Mouse (Mus musculus): ENCODE measurements around the gene Cftr. TPM values are rescaled to one million over a fixed set of nuclear protein-coding genes. Genes with fewer than 3 reads are reported as not detected.

Gene Cftr
- polyA plus RNA-seq, 1 experiment from 2014 or later = 0.33 TPM

- no peak overlapping the region for H3K4me2 ChIP-seq
- no peak for ATAC-seq (ENCODE audit: extremely low read depth, insufficient number of reproducible peaks, low FRiP score, low TSS enrichment)
- no peaks in the 10 kb centered on the region; the same call in 1 of the 2 replicates for H3K9me3 ChIP-seq
- 84% methylated on average over 1 of the region's 1 CpGs for WGBS
- H3K4me3 ChIP-seq = no peak overlapping the region
- no peaks in the 10 kb centered on the region for H3K36me3 ChIP-seq
- no peaks in the 10 kb centered on the region for H3K27me3 ChIP-seq (replicated peaks)
- no peak overlapping the region for H3K27ac ChIP-seq (replicated peaks)
- H3K9ac ChIP-seq = no peak overlapping the region
- H3K4me1 ChIP-seq = no peaks in the 10 kb centered on the region
These were observed 152.5 kb downstream of the Cftr start for GRCm38 (mm10) chr6:18322950-18323349.

- Histone ChIP-seq H3K27me3 (replicated peaks) (no peaks in the 10 kb centered on the region), H3K27ac (replicated peaks) (no peak overlapping the region), H3K4me2 (no peak overlapping the region), H3K9me3 (no peaks in the 10 kb centered on the region), H3K9ac (no peak overlapping the region), H3K4me1 (no peaks in the 10 kb centered on the region), H3K4me3 (no peak overlapping the region), H3K36me3 (no peaks in the 10 kb centered on the region)
- WGBS = 68% methylated on average over 3 of the region's 3 CpGs
- no peak for ATAC-seq (ENCODE audit: extremely low read depth, insufficient number of reproducible peaks, low FRiP score, low TSS enrichment)
These were observed 164.9 kb downstream of the Cftr start for GRCm38 (mm10) chr6:18335393-18335792.

GRCm38 (mm10) chr6:18338307-18338706 lies 167.8 kb downstream of the Cftr start:
- no peaks in the 10 kb centered on the region for H3K27me3 ChIP-seq (replicated peaks)
- no peak overlapping the region for H3K4me3 ChIP-seq
- no peak overlapping the region for H3K27ac ChIP-seq (replicated peaks)
- H3K9ac ChIP-seq = no peak overlapping the region
- no peaks in the 10 kb centered on the region for H3K9me3 ChIP-seq
- H3K4me1 ChIP-seq = no peaks in the 10 kb centered on the region
- H3K4me2 ChIP-seq = no peak overlapping the region
- no peaks in the 10 kb centered on the region for H3K36me3 ChIP-seq
- ATAC-seq (ENCODE audit: extremely low read depth, insufficient number of reproducible peaks, low FRiP score, low TSS enrichment) = no peak

GRCm38 (mm10) chr6:18344272-18344671 lies 173.8 kb downstream of the Cftr start:
- H3K27me3 ChIP-seq (replicated peaks) = no peaks in the 10 kb centered on the region
- ATAC-seq (ENCODE audit: extremely low read depth, insufficient number of reproducible peaks, low FRiP score, low TSS enrichment) = no peak
- H3K9ac ChIP-seq = no peak overlapping the region
- no peaks in the 10 kb centered on the region for H3K4me1 ChIP-seq
- no peak overlapping the region for H3K4me3 ChIP-seq
- no peak overlapping the region for H3K27ac ChIP-seq (replicated peaks)
- H3K9me3 ChIP-seq = no peaks in the 10 kb centered on the region
- WGBS = 76% methylated on average over 2 of the region's 2 CpGs
- no peaks in the 10 kb centered on the region for H3K36me3 ChIP-seq
- H3K4me2 ChIP-seq = no peak overlapping the region

- ATAC-seq (ENCODE audit: extremely low read depth, insufficient number of reproducible peaks, low FRiP score, low TSS enrichment) = no peak
- H3K9ac ChIP-seq = no peak overlapping the region
- no peak overlapping the region for H3K27ac ChIP-seq (replicated peaks)
- H3K27me3 ChIP-seq (replicated peaks) = no peaks in the 10 kb centered on the region
- no peak overlapping the region for H3K4me2 ChIP-seq
- no peaks in the 10 kb centered on the region for H3K36me3 ChIP-seq
- 56% methylated on average over 3 of the region's 3 CpGs for WGBS
- H3K4me3 ChIP-seq = no peak overlapping the region
- H3K4me1 ChIP-seq = no peaks in the 10 kb centered on the region
- H3K9me3 ChIP-seq = no peaks in the 10 kb centered on the region
These were observed 178.8 kb downstream of the Cftr start for GRCm38 (mm10) chr6:18349153-18349858.

GRCm38 (mm10) chr6:18360154-18360553 lies 189.7 kb downstream of the Cftr start:
- H3K27ac ChIP-seq (replicated peaks) = no peak overlapping the region
- WGBS = 60% methylated on average over 1 of the region's 1 CpGs
- H3K4me3 ChIP-seq = no peak overlapping the region
- H3K36me3 ChIP-seq = no peaks in the 10 kb centered on the region
- no peaks in the 10 kb centered on the region for H3K9me3 ChIP-seq
- H3K4me2 ChIP-seq = no peak overlapping the region
- no peaks in the 10 kb centered on the region for H3K4me1 ChIP-seq
- H3K9ac ChIP-seq = no peak overlapping the region
- H3K27me3 ChIP-seq (replicated peaks) = no peaks in the 10 kb centered on the region
- ATAC-seq (ENCODE audit: extremely low read depth, insufficient number of reproducible peaks, low FRiP score, low TSS enrichment) = no peak

GRCm38 (mm10) chr6:18360955-18361354 lies 190.5 kb downstream of the Cftr start:
- no peak overlapping the region for H3K9ac ChIP-seq
- H3K4me3 ChIP-seq = no peak overlapping the region
- no peak overlapping the region for H3K27ac ChIP-seq (replicated peaks)
- H3K4me2 ChIP-seq = no peak overlapping the region
- H3K9me3 ChIP-seq = no peaks in the 10 kb centered on the region
- no peaks in the 10 kb centered on the region for H3K4me1 ChIP-seq
- ATAC-seq (ENCODE audit: extremely low read depth, insufficient number of reproducible peaks, low FRiP score, low TSS enrichment) = no peak
- H3K36me3 ChIP-seq = no peaks in the 10 kb centered on the region
- H3K27me3 ChIP-seq (replicated peaks) = no peaks in the 10 kb centered on the region

- H3K27ac ChIP-seq (replicated peaks) = no peak overlapping the region
- no peaks in the 10 kb centered on the region for H3K9me3 ChIP-seq
- no peak overlapping the region for H3K9ac ChIP-seq
- H3K27me3 ChIP-seq (replicated peaks) = no peaks in the 10 kb centered on the region
- H3K4me1 ChIP-seq = no peaks in the 10 kb centered on the region
- H3K36me3 ChIP-seq = 0 out of 2 replicates have a peak, but pooled peaks cover 2% of the 10 kb centered on the region
- WGBS = 62% methylated on average over 5 of the region's 5 CpGs
- no peak for ATAC-seq (ENCODE audit: extremely low read depth, insufficient number of reproducible peaks, low FRiP score, low TSS enrichment)
- no peak overlapping the region for H3K4me3 ChIP-seq
- no peak overlapping the region for H3K4me2 ChIP-seq
These were observed 191.7 kb downstream of the Cftr start for GRCm38 (mm10) chr6:18362232-18362631.

GRCm38 (mm10) chr6:18369054-18369453 lies 198.6 kb downstream of the Cftr start:
- Histone ChIP-seq H3K27me3 (replicated peaks) (no peaks in the 10 kb centered on the region), H3K27ac (replicated peaks) (no peak overlapping the region), H3K4me1 (no peaks in the 10 kb centered on the region; the same call in 1 of the 2 replicates), H3K9me3 (no peaks in the 10 kb centered on the region), H3K4me2 (no peak overlapping the region), H3K9ac (no peak overlapping the region), H3K4me3 (no peak overlapping the region), H3K36me3 (0 out of 2 replicates have a peak, but pooled peaks cover 3% of the 10 kb centered on the region)
- ATAC-seq (ENCODE audit: extremely low read depth, insufficient number of reproducible peaks, low FRiP score, low TSS enrichment) = no peak
- 74% methylated on average over 3 of the region's 3 CpGs for WGBS

GRCm38 (mm10) chr6:18369723-18370122 lies 199.2 kb downstream of the Cftr start:
- H3K36me3 ChIP-seq = 0 out of 2 replicates have a peak, but pooled peaks cover 3% of the 10 kb centered on the region
- no peak overlapping the region for H3K9ac ChIP-seq
- no peaks in the 10 kb centered on the region for H3K9me3 ChIP-seq
- H3K27ac ChIP-seq (replicated peaks) = no peak overlapping the region
- no peaks in the 10 kb centered on the region; the same call in 1 of the 2 replicates for H3K4me1 ChIP-seq
- no peaks in the 10 kb centered on the region for H3K27me3 ChIP-seq (replicated peaks)
- no peak overlapping the region for H3K4me3 ChIP-seq
- ATAC-seq (ENCODE audit: extremely low read depth, insufficient number of reproducible peaks, low FRiP score, low TSS enrichment) = no peak
- 75% methylated on average over 4 of the region's 4 CpGs for WGBS
- no peak overlapping the region for H3K4me2 ChIP-seq
